Mouse (Mus musculus): Measurements from ENCODE around the gene Pygo1. TPM values are rescaled to one million over a fixed set of nuclear protein-coding genes. Genes with fewer than 3 reads are reported as not detected.

The Pygo1 gene
- total RNA-seq (2014; rRNA removed) (34.6 and 41.7 TPM in 2 replicates), polyA plus RNA-seq (2015; fragmentation: Nextera tagmentation; extraction: Ambion mirVana) (5.7 and 9.6 TPM in 2 replicates)

DNA sequence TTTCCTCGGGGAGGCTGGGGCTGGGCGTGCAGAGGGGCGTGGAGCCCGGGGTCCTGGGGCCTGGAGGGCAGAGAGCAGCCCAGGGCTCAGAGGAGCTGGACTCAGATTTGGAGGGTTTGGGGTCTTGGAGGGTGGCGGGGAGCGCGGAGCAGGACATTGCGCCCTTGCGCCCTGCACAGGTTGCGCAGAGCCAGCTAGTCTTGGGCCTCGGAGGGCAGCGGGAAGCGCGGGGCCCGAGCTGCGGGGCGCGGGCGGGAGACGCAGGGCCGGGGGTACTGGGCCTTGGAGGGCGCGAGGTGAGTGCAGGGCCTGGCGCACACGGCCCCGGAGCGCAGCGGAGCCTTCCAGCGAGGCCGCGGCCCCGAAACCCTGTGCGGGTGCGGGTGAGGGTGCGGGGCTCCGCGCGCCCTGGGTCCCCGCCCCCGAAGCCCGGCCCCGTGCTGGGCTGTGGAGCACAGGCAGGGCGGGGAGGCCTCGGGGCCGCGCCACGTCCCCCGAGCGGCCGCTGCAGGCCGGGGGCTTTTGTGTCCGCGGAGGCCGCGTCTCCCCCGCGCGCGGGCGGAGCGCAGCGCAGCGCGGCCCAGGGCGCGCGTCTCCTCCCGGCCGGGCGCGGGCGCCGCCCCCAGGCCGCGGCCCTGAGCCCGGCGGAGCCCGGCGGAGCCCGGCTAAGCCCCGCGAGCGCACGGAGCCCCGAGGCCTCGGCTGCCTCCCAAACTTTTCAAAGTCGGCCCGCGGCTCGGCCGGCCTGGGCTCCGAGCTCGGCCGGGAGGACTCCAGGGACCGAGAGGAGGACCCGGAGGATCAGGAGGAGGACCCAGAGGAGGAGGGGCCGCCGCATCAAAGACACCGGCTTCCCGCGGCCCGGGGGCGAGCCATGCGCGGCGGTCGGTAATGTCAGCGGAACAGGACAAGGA, at the start of gene Pygo1:
Gene Pygo1 (plus strand): TSS at position 625 of the 914 bp plus-strand sequence.
- Histone ChIP-seq H3K9me3 (ENCODE audit: low read length) (no peaks in the 10 kb centered on the region), H3K4me3 (ENCODE audit: low read depth, low read length) (peak within 1 kb of the TSS; percentile 75), H3K4me2 (ENCODE audit: low read depth) (peak within 1 kb of the TSS; percentile 96), H3K27me3 (ENCODE audit: insufficient read depth, low read length) (no peaks in the 10 kb centered on the region), H3K4me1 (ENCODE audit: insufficient read depth) (peaks cover 15% of the 10 kb centered on the region; the same call in 1 of the 2 replicates), H3K36me3 (ENCODE audit: insufficient read depth) (no peaks in the 10 kb centered on the region), H3K9ac (peak within 1 kb of the TSS; percentile 85), H3K27ac (ENCODE audit: low read depth, low read length) (peak within 1 kb of the TSS; percentile 92)
- DNase-seq (peak; percentile 64), ATAC-seq (peak; percentile 87)
- 2% methylated on average over 72 of the region's 108 CpGs for WGBS
- no peak for TF ChIP-seq CTCF (IDR thresholded peaks at IDR 0.05; ENCODE audit: low read depth)

DNA sequence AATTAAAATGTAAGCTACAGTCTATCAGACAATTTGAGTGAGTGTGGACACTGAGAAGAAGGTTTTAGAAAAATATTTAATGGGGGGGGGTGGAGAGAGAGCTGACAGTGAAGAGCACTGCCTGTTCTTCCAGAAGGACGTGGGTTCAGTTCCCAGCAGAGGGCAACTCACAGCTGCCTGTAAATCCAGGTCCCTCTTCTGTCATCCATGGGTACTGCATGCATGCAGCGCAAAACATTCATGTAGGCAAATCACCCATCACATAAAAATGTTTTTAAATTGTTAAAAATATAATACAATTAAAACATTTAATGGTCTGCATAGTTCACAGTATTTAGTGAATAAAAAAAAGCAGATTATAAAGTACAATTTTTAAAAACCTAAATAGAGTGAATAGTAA, 49.6 kb upstream of the Pygo1 start:
- peak; percentile 39 for TF ChIP-seq CTCF (IDR thresholded peaks at IDR 0.05; ENCODE audit: low read depth)
- WGBS = 90% methylated on average over 2 of the region's 2 CpGs
- H3K36me3 ChIP-seq (ENCODE audit: insufficient read depth) = no peaks in the 10 kb centered on the region

DNA sequence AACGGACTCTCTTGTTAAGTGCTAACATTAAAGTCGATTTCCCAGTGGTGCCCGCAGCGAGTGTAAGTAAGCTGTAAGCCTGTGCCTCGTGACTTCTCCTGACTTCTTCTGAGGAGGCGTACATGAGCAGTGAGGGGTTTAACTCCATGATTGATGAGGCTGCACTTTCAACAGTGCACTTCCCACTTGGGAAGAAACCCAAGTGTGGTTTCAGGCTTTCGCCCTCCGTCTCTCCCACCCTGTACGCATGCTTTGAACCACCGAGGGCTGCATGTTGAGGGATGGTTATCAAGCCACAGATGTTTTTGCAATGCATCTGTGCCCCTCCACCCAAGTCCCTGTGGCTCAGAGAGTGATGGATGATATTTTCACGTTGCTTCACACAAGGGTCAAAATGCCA, 47.5 kb upstream of the Pygo1 start:
- TF ChIP-seq CTCF (IDR thresholded peaks at IDR 0.05; ENCODE audit: low read depth) = no peak
- Histone ChIP-seq H3K27me3 (ENCODE audit: insufficient read depth, low read length) (peaks cover 4% of the 10 kb centered on the region; the same call in 1 of the 2 replicates), H3K4me2 (ENCODE audit: low read depth) (no peak overlapping the region), H3K4me3 (ENCODE audit: low read depth, low read length) (no peak overlapping the region), H3K4me1 (ENCODE audit: insufficient read depth) (no peaks in the 10 kb centered on the region), H3K9me3 (ENCODE audit: low read length) (no peaks in the 10 kb centered on the region), H3K9ac (no peak overlapping the region), H3K27ac (ENCODE audit: low read depth, low read length) (no peak overlapping the region), H3K36me3 (ENCODE audit: insufficient read depth) (no peaks in the 10 kb centered on the region)
- no peak for DNase-seq
- 0 out of 2 replicates have a peak, but pooled peaks have one; percentile 16 for ATAC-seq
- WGBS = 47% methylated on average over 11 of the region's 11 CpGs

More for the DNA sequence above, 49.6 kb upstream of the Pygo1 start:
- Histone ChIP-seq H3K27ac (ENCODE audit: low read depth, low read length) (no peak overlapping the region), H3K4me3 (ENCODE audit: low read depth, low read length) (no peak overlapping the region), H3K4me1 (ENCODE audit: insufficient read depth) (peaks cover 7% of the 10 kb centered on the region; the same call in 1 of the 2 replicates), H3K27me3 (ENCODE audit: insufficient read depth, low read length) (peaks cover 4% of the 10 kb centered on the region; the same call in 1 of the 2 replicates), H3K9ac (no peak overlapping the region), H3K4me2 (ENCODE audit: low read depth) (no peak overlapping the region), H3K9me3 (ENCODE audit: low read length) (no peaks in the 10 kb centered on the region)
- DNase-seq (no peak), ATAC-seq (no peak)

DNA sequence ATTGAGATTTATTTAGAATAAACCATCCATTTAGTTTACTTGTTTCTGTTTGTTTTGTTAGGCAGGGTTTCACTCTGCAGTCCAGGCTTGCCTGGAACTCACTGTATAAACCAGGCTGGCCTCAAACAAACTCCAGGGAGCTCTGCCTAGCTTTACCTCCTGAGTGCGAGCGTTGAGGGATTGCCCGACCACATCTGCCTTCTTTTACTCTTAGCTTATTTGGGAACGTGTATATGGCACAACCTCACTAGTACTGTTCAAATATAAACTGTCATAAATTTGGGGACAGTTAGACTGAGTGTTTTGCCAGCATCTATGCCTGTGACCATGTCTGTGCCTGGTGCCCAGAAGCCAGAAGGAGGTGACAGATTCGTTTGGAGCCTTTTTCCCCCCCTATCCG, 46.8 kb upstream of the Pygo1 start:
- Histone ChIP-seq H3K4me1 (ENCODE audit: insufficient read depth) (no peaks in the 10 kb centered on the region), H3K9ac (no peak overlapping the region), H3K4me2 (ENCODE audit: low read depth) (no peak overlapping the region), H3K4me3 (ENCODE audit: low read depth, low read length) (no peak overlapping the region), H3K27me3 (ENCODE audit: insufficient read depth, low read length) (peaks cover 4% of the 10 kb centered on the region; the same call in 1 of the 2 replicates), H3K27ac (ENCODE audit: low read depth, low read length) (no peak overlapping the region), H3K9me3 (ENCODE audit: low read length) (no peaks in the 10 kb centered on the region), H3K36me3 (ENCODE audit: insufficient read depth) (no peaks in the 10 kb centered on the region)
- TF ChIP-seq CTCF (IDR thresholded peaks at IDR 0.05; ENCODE audit: low read depth) = no peak
- no peak for DNase-seq
- no peak for ATAC-seq
- WGBS = 54% methylated on average over 6 of the region's 6 CpGs

DNA sequence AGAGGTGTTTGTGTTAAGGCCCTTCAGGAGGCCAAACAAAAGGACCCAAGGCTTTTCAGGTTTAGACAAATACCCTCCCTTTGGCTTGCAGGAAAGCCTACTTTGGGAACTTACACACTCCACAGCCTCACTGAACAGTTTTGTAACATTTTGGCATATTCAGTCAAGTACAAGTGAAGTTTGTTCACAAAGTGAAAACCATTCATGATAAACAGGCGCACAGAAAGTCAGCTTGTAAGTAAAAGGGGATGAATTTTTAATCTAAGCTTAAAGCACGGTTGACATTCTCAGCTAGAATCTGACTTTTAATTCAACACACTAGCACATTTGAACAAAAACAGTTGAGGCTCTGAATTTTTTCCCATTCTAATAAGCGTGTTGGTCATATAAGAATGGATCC, 45.8 kb upstream of the Pygo1 start:
- Histone ChIP-seq H3K4me3 (ENCODE audit: low read depth, low read length) (no peak overlapping the region), H3K9ac (no peak overlapping the region), H3K9me3 (ENCODE audit: low read length) (no peaks in the 10 kb centered on the region), H3K4me1 (ENCODE audit: insufficient read depth) (no peaks in the 10 kb centered on the region), H3K36me3 (ENCODE audit: insufficient read depth) (no peaks in the 10 kb centered on the region), H3K4me2 (ENCODE audit: low read depth) (no peak overlapping the region), H3K27ac (ENCODE audit: low read depth, low read length) (no peak overlapping the region), H3K27me3 (ENCODE audit: insufficient read depth, low read length) (peaks cover 4% of the 10 kb centered on the region; the same call in 1 of the 2 replicates)
- no peak for TF ChIP-seq CTCF (IDR thresholded peaks at IDR 0.05; ENCODE audit: low read depth)
- DNase-seq (no peak), ATAC-seq (no peak)
- 42% methylated on average over 3 of the region's 3 CpGs for WGBS

DNA sequence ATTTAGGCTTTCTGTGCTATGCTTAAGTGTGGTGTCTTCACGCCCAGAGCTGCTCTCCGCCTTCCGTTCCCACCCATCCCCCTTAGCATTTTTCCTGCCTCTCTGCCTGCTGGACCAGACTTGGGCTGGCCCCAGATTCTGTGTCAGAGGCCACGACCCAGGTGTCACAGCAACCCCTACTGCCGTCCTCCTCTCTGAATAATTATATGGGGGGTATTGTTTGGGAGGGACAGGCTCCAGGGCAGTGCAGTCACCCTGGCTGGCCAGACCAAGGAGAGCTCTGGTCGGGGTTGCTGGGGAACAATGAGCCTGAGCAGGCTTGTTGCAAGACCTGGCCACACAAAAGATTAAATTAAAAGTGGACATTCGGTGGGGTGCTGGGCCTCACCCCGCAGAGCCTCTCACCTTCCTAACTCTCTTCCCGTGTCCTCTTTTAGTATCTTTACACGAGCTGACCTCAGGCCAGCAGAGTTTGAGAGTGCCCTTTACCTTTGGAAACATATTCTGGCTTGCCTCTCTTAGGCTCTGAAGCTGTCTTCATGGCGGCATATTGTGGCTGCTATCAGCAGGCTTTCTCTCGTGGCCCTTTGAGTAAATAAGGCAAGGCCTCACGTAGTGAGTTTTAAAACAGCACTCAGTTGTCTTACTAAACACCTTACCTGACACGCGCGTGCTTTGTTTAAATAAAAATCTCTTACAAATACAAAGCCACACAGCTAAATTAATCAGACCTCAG, 45.1 kb upstream of the Pygo1 start:
- Histone ChIP-seq H3K9me3 (ENCODE audit: low read length) (no peaks in the 10 kb centered on the region), H3K9ac (no peak overlapping the region), H3K36me3 (ENCODE audit: insufficient read depth) (no peaks in the 10 kb centered on the region), H3K27me3 (ENCODE audit: insufficient read depth, low read length) (peaks cover 4% of the 10 kb centered on the region; the same call in 1 of the 2 replicates), H3K4me3 (ENCODE audit: low read depth, low read length) (no peak overlapping the region), H3K4me1 (ENCODE audit: insufficient read depth) (no peaks in the 10 kb centered on the region), H3K27ac (ENCODE audit: low read depth, low read length) (no peak overlapping the region), H3K4me2 (ENCODE audit: low read depth) (no peak overlapping the region)
- no peak for ATAC-seq
- 32% methylated on average over 16 of the region's 16 CpGs for WGBS
- no peak for TF ChIP-seq CTCF (IDR thresholded peaks at IDR 0.05; ENCODE audit: low read depth)
- DNase-seq = no peak
